Mouse (Mus musculus) kidney, postnatal 25 days (tissue): ENCODE results near the gene Grik4.
"Not testable (repeated sequence)": the region's sequence is repeated elsewhere in the genome, so short reads cannot be mapped to it uniquely, and the experiment has no call there.

Source experiments
- DNase-seq, 2 experiments: peaks; one replicate each; pipeline ENCODE4 v3.0.0; 2021; ENCODE audit warnings: mixed read lengths in 2 of 2

Grik4 gene

DNA sequence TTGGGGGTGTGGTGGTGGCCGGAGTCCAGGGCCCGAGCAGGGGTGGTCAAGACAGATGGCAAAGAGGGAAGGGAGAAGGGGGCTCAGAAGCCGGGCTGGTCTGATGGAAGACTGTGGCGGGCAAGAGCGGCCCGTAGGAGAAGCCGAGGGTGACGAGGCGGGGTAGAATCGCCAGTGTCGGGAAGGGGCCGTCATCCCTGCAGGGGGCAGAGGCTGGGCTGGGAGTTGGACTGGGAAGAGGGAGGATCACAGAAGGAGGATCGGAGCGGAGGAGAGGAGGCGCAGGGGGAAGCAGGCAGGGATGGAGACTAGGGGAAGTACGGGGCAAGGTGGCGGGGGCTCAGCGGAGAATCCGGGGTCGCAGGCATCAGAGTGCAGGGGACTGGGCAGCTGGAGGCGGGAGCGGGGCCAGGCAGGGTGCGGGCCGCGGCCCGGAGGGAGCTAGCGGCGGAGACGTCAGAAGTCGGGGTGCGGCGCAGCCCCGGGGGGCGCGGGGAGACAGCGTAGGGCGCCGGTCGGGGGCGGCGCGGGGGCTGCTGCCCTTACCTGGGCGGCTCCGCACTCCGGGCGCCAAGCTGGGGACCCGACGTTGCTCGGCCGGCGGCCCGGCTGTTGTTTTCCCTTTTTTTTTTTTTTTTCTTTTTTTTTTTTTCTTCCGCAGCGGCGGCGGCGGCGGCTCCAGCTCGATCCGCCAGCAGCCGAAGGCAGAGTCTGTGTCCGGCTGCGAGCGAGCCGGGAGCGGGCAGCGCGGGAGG, at the start of gene Grik4:
TSS of gene Grik4 (minus strand) at position 713 of the 755 bp plus-strand sequence.
- DNase-seq, result peak in 1 of 2 experiments; percentile 37

DNA sequence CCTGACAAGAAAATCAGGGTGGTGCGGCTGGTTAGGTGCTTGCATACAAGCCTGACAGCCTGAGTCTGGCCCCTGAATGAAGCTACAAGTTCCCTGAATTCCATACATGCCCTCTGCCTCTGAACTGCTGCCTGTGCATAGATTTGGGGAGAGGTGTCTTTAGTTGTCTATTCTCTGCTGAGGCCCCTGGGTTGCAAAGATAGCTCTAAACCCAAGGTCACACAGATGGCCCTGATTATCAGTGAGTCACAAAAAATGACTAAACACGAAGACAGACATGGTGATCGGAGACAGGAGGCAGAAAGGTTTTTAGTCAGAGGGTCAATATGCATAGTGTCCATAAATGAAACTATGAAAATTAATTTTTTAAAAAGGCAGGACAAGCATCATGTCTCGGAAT, 49.4 kb upstream of the Grik4 start:
- DNase-seq, result no peak

DNA sequence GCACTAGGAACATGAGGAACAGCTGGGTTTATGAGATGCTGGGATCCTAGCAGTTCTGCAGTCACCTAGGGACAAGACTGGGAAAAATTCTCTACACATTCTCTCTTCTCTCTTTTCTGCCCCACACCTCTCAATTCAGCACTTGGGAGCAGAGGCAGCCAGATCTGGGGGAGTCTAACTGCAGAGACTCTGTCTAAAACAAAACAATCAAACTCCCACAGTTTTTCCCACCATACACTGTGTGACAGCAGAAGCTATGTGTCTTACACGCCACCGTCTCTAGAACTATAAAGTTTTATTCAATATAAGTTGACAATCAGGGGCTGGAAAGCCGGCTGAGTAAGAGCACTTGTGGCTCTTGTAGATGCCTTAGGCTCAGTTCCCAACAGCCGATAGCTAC, 43.7 kb upstream of the Grik4 start:
- no peak for DNase-seq

DNA sequence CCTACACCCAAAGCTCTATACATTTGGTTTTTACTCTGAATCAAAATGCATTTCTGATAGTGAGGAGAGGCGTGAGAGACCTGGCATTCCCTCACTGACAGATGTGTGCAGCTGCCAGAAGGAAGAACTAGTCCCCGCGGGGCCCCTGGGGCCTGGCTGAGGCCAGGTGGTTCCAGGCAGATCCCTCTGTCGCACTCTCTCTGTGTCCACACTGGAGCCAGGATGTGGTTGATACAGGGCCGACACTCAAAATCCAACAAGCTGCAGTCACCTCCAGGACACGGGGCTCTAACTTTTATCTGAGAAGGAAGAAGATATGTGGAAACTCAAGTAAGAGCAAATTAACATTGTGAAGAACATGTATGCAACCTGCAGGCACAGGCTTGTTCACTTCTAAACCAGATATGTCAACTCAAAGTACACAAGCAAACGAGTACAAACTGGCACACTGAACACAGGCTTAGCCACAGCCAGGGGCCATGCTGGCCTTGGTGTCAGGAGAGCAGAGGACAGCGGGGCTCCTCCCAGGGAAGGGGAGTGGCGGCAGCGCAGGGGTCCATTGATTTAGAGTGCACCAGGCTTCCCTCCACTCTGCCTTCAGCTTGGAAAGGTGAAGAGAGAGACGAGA, 24.7 kb upstream of the Grik4 start:
- DNase-seq, result no peak

GRCm38 (mm10) chr9:42967731-42968130, 23.4 kb upstream of the Grik4 start:
- no peak for DNase-seq

GRCm38 (mm10) chr9:42964809-42965208, 20.5 kb upstream of the Grik4 start:
- DNase-seq, result not testable (repeated sequence)

DNA sequence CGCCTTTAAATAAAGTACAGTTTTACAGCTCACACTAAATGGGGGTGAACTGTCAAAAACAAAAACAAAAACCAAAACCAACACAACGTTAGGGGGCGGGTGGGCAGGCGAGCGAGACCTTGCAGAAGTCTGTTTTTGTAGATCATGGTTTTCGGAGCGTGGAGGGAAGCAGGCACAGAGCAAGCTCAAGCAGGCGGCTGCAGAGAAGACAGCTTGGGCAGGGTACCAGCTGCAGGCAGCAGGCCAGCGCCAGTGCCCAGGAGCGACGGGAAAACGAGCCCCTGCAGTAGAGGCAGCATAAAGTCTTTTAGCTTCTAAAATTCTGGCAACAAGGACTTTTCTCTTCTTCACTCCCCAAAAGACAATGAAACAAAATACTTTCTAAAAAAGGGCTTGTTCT, 20.1 kb upstream of the Grik4 start:
- no peak for DNase-seq

DNA sequence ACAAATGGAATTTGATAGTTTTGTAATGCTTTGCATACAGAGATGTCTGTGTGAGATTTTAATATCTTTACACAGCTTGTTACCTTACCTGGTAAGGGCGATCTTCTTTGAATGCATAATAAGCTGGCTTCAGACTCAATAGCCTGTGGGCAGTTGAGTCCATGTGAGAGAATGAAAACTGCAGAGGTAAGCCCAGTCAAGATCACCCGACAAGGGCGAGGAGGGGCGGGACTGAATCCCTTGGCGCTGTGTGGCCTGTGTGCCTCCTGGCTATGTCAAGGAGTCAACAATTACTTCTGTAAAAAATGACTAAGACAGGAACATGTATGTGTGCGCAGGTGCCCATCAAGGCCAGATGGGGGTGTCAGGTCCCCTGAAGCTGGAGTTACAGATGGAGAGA, 18.2 kb upstream of the Grik4 start:
- peak; percentile 22 to 54 for DNase-seq

GRCm38 (mm10) chr9:42958401-42958800, 14.1 kb upstream of the Grik4 start:
- DNase-seq, result peak in 1 of 2 experiments; percentile 21

- DNase-seq, result no peak
Observed at GRCm38 (mm10) chr9:42948381-42948780, 4.1 kb upstream of the Grik4 start.

GRCm38 (mm10) chr9:42945174-42945573, 881 bp upstream of the Grik4 start:
- no peak for DNase-seq

DNA sequence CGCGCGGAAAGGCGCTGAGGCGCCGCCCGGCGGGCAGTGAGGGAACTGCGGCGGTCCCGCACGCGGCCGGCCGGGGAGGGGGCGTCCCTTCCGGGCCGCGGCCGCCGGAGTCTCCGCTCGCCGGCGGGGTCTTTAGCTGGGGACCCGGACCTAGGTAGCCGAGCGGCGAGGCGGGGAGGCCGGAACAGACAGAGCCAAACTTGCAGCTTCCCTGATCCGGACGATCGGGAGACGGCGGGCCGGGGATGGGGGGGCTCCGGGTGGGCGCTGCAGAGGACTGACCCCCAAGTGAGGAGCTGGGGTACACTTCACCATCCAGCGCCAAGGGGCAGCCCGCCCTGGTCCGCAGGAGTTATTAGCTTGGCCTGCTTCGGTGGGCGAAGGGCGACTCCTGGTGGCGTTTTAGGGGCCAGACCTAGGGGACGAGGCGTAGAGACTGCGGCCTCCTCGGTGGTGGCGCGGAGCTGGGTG, 278 bp upstream of the Grik4 start:
- peak; percentile 87 to 90 for DNase-seq

- DNase-seq, result no peak
Observed at GRCm38 (mm10) chr9:42943057-42943529, 1.2 kb downstream of the Grik4 start.

- DNase-seq, result no peak
Observed at GRCm38 (mm10) chr9:42942148-42942547, 2.1 kb downstream of the Grik4 start.

DNA sequence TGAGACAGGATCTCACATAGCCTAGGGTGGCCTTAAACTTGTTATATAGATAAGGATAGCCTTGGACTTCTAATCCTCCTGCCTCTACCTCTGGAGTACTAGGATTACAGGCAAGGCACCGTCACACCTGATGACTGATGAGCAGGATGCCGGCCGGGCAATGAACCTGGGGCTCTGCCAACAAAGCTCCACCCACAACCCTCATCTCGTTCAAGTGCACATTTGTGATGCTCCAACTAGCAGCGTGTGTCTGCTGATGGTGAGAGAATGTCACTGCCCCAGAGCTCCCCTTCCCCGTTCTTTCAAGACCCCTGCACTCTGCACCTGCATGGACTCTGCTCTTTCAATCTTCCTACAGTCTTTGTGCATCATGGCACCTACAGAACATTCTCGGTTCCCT, 12.1 kb downstream of the Grik4 start:
- peak; percentile 28 to 45 for DNase-seq

GRCm38 (mm10) chr9:42927498-42927897, 16.8 kb downstream of the Grik4 start:
- no peak for DNase-seq

GRCm38 (mm10) chr9:42926564-42926963, 17.7 kb downstream of the Grik4 start:
- no peak for DNase-seq

GRCm38 (mm10) chr9:42921830-42922229, 22.5 kb downstream of the Grik4 start:
- DNase-seq, result no peak

DNA sequence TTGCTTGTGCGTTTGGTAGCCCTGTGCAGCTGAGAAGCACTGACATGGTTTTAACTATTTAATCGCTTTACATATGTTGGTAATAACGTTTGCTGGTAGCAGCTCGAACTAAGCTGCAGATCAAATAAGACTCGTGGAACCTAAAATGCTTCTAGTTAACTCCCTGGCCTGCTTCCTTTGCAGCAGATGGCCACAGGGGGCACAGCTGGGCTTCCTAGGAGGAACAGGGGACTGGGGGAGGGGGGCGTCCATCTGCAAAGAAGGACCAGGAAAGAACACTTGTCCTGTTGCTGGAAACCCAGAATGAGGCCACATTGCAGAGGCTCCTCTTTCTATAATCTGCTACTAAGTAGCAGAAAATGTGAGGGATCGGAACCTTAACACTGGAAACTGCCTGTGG, 24.1 kb downstream of the Grik4 start:
- no peak for DNase-seq

GRCm38 (mm10) chr9:42917911-42918310, 26.4 kb downstream of the Grik4 start:
- no peak for DNase-seq

DNA sequence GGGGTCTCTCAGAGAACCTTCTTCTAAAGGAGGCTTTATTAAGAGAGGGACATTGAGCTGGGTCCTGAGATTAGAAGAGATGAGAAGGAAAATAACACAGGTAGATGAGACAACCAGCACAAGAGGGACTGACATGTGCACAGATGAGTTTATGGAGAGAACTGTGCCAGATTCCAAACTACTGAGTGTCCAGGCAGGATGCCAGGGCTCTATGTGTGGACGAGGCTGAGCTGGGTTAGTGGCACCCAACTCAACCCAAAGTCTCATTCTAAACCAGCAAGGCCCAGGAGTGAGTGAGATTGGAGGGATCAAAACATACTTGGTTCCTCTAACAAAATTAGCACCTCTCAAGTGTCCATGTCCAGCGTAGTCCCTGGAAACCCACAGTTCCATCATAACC, 31.1 kb downstream of the Grik4 start:
- DNase-seq, result no peak

DNA sequence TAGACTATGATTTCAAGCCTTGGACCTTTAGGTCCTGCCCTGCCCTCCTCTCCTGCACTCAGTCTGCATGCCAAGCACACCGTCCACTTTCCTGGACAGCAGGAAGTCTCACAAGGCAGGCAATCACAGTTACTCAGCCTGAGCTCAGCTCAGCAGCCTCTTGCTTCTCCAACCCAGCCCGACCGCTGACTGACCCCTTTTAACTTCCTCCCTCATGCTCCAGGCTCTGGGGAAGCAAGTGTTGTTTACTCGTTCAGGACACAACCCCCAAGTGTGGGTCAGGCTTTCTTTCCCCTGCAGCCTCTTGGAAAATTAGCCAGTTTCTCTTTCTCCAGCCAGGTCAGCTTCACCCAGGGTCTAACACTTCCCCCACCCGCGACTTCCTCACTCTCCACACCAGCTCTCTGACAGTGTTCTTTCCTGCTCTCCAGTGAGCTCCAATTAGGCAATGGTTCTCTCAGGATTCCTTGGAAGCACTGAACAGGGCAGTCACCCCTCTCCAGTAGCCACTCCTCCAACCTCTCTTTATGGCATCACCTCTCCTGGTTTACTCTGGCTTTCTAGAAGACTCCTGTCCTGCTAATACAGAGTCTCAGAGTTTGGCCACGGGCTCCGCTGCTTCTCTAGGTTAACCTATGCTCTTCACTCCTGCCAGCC, 35.5 kb downstream of the Grik4 start:
- DNase-seq, result peak; percentile 24 to 50

GRCm38 (mm10) chr9:42906995-42907394, 37.3 kb downstream of the Grik4 start:
- peak in 1 of 2 experiments; percentile 49 for DNase-seq
